Mouse (Mus musculus): ENCODE data around the gene Nkx6-1.

Gene Nkx6-1

GRCm38 (mm10) chr5:101664945-101665615, at the start of gene Nkx6-1:
Gene Nkx6-1 (minus strand): TSS chr5:101664996.
- DNase-seq = peak; percentile 63 to 77

DNA sequence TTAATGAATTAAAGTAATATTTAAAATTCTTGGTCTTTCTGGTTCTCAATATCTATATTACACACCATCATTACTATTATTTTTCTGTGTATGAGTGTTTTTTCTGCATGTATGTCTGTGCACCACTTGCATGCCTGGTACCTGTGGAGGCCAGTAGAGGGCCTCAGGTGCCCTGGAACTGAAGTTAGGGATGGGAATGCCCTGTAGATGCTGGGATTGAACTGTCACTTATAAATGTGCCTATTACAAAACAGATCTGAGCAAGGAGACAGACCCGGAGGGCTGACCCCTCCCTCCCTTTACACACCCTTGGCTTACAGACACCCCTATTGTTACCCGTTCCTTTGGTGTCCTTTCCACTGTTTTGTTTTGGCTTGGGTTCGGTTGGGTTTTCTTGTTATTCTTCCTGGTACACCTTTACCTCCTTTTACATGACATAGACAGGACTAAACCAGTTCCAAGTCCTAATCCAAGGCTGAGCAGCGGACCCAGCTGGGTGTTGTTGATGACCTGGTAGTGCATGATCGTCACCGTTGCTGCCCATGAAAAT, 48.3 kb upstream of the Nkx6-1 start:
- DNase-seq = peak; percentile 7 to 12

- DNase-seq = no peak
Observed at GRCm38 (mm10) chr5:101703374-101704260, 38.8 kb upstream of the Nkx6-1 start.

GRCm38 (mm10) chr5:101702636-101703035, 37.8 kb upstream of the Nkx6-1 start:
- peak; percentile 51 to 53 for DNase-seq

DNA sequence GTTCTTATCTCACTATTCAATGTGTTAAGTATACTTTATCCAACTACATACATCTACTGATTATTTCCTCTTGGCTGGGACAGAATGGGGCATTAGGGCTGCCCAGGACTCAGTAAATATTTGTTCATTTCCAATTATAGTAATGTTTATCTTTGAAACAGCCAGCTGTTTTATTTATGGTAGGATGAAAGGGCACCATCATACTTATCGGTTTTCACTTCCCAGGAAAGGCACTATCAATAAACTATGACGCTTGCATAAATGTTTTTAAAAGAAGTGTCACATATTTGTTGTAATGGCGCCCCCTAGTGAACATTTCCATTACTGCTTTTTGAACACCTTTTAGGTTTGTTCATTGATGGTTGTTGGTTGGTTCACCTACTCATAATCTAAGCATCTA, 35.8 kb upstream of the Nkx6-1 start:
- DNase-seq = peak; percentile 59 to 81

DNA sequence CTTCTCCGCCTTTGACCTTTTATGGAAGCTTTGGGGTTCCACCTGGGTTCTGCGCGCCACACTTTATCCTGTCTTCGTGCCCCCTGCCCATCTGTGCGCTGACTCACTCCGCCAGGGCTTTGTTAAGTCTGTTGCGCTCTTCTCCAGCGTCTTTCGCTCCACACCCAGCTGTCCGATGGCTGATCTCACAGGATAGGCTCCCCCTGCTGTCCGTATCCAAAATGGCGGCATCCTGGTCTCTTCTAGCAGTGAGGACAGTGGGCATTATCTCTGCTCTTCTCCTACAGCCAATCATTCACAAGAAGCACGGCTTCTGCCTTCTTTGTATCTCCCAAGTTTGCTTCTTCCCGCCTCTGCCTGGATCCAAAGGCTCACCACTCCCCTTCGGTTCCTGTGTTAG, 23.8 kb upstream of the Nkx6-1 start:
- DNase-seq = peak; percentile 54 to 63

GRCm38 (mm10) chr5:101683340-101683739, 18.5 kb upstream of the Nkx6-1 start:
- DNase-seq = no peak

- no peak for DNase-seq
Observed at GRCm38 (mm10) chr5:101680338-101680737, 15.5 kb upstream of the Nkx6-1 start.

DNA sequence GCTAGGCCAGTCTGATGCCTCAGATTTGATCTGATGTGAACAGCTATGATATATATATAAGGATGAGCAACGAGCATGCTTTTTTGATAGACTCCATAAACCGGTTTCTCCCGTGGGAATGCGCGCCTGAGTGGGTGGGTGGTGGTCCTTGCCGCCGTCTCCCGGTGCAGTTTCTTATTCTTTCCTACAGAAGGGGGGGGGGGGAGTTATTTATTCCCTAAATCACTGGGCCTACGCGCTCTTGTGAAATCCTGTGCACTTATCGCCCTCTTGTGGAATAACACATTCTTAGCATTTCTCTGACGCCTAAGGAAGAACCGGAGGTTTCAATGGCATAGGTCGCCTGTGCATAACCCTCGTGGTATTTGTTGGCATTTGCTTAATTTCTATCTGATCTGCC, 4.6 kb upstream of the Nkx6-1 start:
- DNase-seq = peak; percentile 52 to 68

GRCm38 (mm10) chr5:101668475-101668874, 3.7 kb upstream of the Nkx6-1 start:
- DNase-seq = no peak

DNA sequence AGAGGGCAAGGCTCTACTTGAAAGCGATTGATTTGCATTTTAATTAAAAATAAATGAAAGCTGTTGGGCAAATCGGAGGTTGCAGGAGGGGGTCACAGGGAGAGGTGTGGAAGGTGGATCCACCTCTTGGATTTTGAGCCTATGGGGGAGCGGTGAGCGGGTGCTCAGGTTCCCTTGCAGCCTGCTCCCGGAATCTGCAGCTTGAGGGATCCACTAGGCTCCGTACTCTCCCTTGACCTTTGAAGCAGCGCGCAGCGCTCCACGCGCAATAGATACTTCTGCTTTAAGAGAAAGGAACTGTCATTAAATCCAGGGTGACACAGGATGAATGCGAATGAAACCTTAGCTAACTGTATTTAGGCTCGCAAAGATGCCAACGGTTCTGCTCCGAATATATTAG, 3.2 kb upstream of the Nkx6-1 start:
- no peak for DNase-seq

- DNase-seq = no peak
Observed at GRCm38 (mm10) chr5:101667263-101667990, 2.6 kb upstream of the Nkx6-1 start.

DNA sequence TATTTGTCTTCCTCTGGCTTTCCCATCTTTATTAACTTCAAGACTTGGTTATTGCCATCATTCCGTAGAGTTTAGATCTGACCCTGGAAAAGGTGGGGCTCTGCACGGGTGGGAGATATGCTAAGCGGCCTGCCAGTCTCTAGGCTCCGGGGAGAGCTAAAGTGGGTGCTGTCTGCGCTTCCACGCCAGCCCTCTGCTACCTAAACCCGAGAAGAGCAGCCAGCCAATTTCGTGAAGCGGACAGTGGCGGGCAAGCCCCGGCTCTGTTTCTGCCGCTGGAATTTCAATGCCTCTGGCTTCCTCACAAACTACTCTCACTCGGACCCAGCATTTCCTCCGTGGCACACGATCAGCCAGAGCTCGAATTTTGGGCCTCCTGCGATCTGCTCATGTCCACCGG, 1.9 kb upstream of the Nkx6-1 start:
- DNase-seq = no peak

DNA sequence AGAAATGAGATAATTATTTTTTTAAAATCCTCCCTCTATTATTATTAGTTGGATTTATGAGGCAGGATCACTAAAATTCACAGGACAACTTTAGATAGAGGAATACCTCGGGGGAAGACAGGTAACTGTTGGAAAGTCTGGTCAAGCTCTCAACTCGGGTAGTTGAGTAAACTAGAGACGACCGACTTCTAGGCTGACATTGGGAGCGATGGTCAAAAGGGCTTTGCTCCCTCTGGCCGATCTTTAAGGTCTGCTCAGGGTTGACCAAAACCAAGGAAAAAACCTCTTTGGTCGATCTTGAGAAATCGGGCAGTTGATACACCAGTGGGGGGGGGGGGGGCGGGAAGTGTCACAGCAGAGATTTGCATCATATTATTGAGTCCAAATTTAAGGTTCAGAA, 1.3 kb upstream of the Nkx6-1 start:
- no peak for DNase-seq

- peak; percentile 48 to 49 for DNase-seq
Observed at GRCm38 (mm10) chr5:101664423-101664921, 324 bp downstream of the Nkx6-1 start.

GRCm38 (mm10) chr5:101663621-101664422, 974 bp downstream of the Nkx6-1 start:
- DNase-seq = peak in 1 of 2 experiments; percentile 24

DNA sequence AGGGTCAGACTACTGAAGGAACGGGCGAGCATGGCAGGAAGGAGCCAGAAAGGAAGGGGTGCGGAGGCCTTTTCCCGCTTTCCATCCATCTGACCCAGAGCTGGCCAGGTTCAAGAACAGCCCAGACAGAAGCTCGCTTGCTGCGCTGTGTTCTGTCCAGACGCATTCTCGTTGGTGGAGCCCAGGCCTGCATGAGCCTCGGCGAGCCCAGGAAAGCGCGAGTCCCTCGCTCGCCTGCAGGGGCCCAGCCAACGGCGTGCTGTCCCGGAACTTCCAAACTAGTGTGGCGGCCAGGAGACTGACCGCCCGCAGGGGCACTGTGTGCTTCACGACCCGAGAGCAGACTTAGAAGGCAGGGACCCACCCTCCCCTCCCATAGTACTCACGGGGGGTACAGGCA, 1.6 kb downstream of the Nkx6-1 start:
- DNase-seq = peak; percentile 37 to 45

GRCm38 (mm10) chr5:101662485-101662884, 2.3 kb downstream of the Nkx6-1 start:
- no peak for DNase-seq

- peak in 1 of 2 experiments; percentile 43 for DNase-seq
Observed at GRCm38 (mm10) chr5:101661561-101662211, 3.1 kb downstream of the Nkx6-1 start.

- DNase-seq = no peak
Observed at GRCm38 (mm10) chr5:101660666-101661065, 4.1 kb downstream of the Nkx6-1 start.

DNA sequence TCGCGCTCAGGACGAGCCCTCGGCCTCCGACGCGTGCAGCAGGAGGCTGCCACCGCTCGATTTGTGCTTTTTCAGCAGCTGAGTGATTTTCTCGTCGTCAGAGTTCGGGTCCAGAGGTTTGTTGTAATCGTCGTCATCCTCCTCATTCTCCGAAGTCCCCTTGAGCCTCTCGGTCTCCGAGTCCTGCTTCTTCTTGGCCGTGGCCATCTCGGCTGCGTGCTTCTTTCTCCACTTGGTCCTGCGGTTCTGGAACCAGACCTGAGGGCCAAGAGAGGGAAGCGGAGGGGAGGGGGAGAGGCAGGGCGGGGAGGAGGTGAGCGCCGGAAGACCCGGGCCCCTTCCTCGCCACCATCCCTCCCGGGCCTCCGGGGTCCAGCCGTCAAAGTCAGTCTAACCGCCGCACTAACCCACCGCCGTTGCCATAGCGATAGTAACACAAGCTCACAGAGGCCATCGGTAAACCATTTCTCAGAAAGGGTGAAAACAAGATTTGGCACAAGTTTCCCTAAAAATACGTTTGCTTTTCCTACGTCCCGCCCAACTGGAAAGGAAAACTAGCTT, 5.3 kb downstream of the Nkx6-1 start:
- DNase-seq = peak; percentile 31 to 43

Measured in cerebellum, postnatal 10 days (tissue).